Mouse (Mus musculus) bone marrow macrophage, adult 2 months (primary cell): ENCODE results near the gene Pipox.

Experiments used
- CTCF ChIP-seq: IDR thresholded peaks from 2 replicates; pipeline ENCODE4 v1.5.1; 2012; ENCODE audit warnings: low read depth, mild to moderate bottlenecking, low read length, moderate library complexity
- POLR2A ChIP-seq: IDR thresholded peaks from 2 replicates; pipeline ENCODE4 v1.6.1; 2012; ENCODE audit warnings: mild to moderate bottlenecking, low read depth, low read length, borderline replicate concordance

DNA sequence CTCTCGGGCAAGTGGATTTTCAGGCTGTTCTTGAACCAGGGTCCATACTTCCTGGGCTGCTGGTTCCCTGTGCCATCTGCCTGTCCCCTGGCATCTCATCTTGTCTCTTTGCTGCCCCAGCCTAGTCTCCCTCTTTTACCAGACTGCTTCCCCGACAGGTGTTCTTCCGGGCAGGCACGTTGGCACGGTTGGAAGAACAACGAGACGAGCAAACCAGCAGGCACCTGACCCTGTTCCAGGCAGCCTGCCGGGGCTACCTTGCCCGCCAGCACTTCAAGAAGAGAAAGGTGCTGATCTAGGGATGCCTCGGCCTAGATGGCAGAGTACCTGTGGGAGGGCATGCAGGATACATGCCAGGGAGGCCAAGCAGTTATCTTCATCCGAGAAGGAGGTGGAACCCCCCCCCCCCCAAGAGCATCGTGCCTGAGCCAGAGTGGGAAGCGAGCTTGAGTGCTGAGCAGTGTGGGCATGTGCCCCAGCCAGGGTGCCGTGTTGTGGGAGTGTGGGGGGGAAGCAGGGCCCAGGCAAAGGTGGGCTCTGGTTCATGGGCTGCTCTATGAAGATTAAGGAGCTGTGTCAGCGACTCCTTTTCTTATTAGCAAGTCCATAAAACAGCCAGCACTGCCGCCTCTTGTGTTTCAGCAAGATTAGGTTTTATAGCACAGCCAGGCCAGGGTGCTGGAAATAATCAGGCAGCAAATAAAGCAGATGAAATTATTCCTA is 53.2 kb downstream of the Pipox start:
- TF ChIP-seq POLR2A (no peak), CTCF (no peak)
